Mouse (Mus musculus): ENCODE measurements around the gene C530008M17Rik.

Gene C530008M17Rik

GRCm38 (mm10) chr5:76832529-76833210 is 176.4 kb downstream of the C530008M17Rik start:
- DNase-seq (ENCODE audit: inconsistent ontology term) = no peak

- DNase-seq (ENCODE audit: inconsistent ontology term) = no peak
These were observed 180.7 kb downstream of the C530008M17Rik start for GRCm38 (mm10) chr5:76837018-76837417.

- DNase-seq (ENCODE audit: inconsistent ontology term) = no peak
These were observed 183.5 kb downstream of the C530008M17Rik start for GRCm38 (mm10) chr5:76839786-76840185.

- DNase-seq (ENCODE audit: inconsistent ontology term) = no peak
These were observed 185.5 kb downstream of the C530008M17Rik start for GRCm38 (mm10) chr5:76841859-76842258.

- DNase-seq (ENCODE audit: inconsistent ontology term) = peak; percentile 45
These were observed 187.1 kb downstream of the C530008M17Rik start for GRCm38 (mm10) chr5:76843448-76843847.

GRCm38 (mm10) chr5:76843851-76844419 is 187.6 kb downstream of the C530008M17Rik start:
- DNase-seq (ENCODE audit: inconsistent ontology term) = no peak

GRCm38 (mm10) chr5:76844618-76845186 is 188.4 kb downstream of the C530008M17Rik start:
- no peak for DNase-seq (ENCODE audit: inconsistent ontology term)

GRCm38 (mm10) chr5:76847106-76847505 is 190.8 kb downstream of the C530008M17Rik start:
- no peak for DNase-seq (ENCODE audit: inconsistent ontology term)

- DNase-seq (ENCODE audit: inconsistent ontology term) = no peak
These were observed 195.0 kb downstream of the C530008M17Rik start for GRCm38 (mm10) chr5:76851316-76851715.

- peak; percentile 69 for DNase-seq (ENCODE audit: inconsistent ontology term)
These were observed 197.2 kb downstream of the C530008M17Rik start for GRCm38 (mm10) chr5:76853549-76853948.

GRCm38 (mm10) chr5:76855829-76856600 is 199.7 kb downstream of the C530008M17Rik start:
- DNase-seq (ENCODE audit: inconsistent ontology term) = no peak

- no peak for DNase-seq (ENCODE audit: inconsistent ontology term)
These were observed 201.0 kb downstream of the C530008M17Rik start for GRCm38 (mm10) chr5:76857103-76858015.

GRCm38 (mm10) chr5:76858444-76858843 is 202.1 kb downstream of the C530008M17Rik start:
- no peak for DNase-seq (ENCODE audit: inconsistent ontology term)

GRCm38 (mm10) chr5:76866819-76867218 is 210.5 kb downstream of the C530008M17Rik start:
- DNase-seq (ENCODE audit: inconsistent ontology term) = no peak

- DNase-seq (ENCODE audit: inconsistent ontology term) = peak; percentile 22
These were observed 212.5 kb downstream of the C530008M17Rik start for GRCm38 (mm10) chr5:76868693-76869286.

- DNase-seq (ENCODE audit: inconsistent ontology term) = no peak
These were observed 213.2 kb downstream of the C530008M17Rik start for GRCm38 (mm10) chr5:76869553-76869952.

GRCm38 (mm10) chr5:76876106-76876758 is 219.9 kb downstream of the C530008M17Rik start:
- DNase-seq (ENCODE audit: inconsistent ontology term) = no peak

GRCm38 (mm10) chr5:76884107-76884506 is 227.8 kb downstream of the C530008M17Rik start:
- DNase-seq (ENCODE audit: inconsistent ontology term) = no peak

GRCm38 (mm10) chr5:76887011-76887410 is 230.7 kb downstream of the C530008M17Rik start:
- DNase-seq (ENCODE audit: inconsistent ontology term) = no peak

- no peak for DNase-seq (ENCODE audit: inconsistent ontology term)
These were observed 236.3 kb downstream of the C530008M17Rik start for GRCm38 (mm10) chr5:76892608-76893007.
